Mouse (Mus musculus): Measurements from ENCODE around the gene Slc25a42. TPM values are rescaled to one million over a fixed set of nuclear protein-coding genes. Genes with fewer than 3 reads are reported as not detected.

Slc25a42 gene
- polyA plus RNA-seq, 1 experiment from 2014 or later = 2.2 TPM

DNA sequence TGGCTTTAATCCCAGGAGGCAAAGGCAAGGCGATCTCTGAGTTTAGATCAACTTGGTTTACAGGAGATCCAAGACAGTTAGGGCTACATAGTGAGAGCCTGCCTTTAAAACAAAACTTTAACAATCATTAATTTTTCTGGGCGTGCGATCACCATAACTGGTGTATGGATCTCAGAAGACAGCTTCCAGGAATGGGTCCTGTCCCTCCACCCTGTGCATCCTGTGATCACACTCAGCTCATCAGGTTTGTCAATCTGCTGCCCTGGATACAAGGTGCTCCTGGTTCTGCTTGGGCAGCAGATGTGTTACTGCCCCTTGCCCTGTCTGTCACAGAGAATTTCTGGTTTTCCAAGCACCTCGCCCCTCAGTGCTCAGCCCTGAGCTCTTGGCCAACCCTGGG is 52.9 kb downstream of the Slc25a42 start:
- no peak overlapping the region for H3K27ac ChIP-seq (replicated peaks)
- H3K27me3 ChIP-seq (ENCODE audit: low read depth, poor library complexity, severe bottlenecking) = peaks cover 33% of the 10 kb centered on the region
- H3K4me3 ChIP-seq = peak overlapping the region; percentile 59; the same call in 1 of the 2 replicates
- no peaks in the 10 kb centered on the region for H3K9me3 ChIP-seq (replicated peaks)
- H3K36me3 ChIP-seq = no peaks in the 10 kb centered on the region
- H3K4me1 ChIP-seq = peaks cover 25% of the 10 kb centered on the region
- WGBS = 87% methylated on average over 4 of the region's 4 CpGs
- no peak for DNase-seq (ENCODE audit: low spot score)

DNA sequence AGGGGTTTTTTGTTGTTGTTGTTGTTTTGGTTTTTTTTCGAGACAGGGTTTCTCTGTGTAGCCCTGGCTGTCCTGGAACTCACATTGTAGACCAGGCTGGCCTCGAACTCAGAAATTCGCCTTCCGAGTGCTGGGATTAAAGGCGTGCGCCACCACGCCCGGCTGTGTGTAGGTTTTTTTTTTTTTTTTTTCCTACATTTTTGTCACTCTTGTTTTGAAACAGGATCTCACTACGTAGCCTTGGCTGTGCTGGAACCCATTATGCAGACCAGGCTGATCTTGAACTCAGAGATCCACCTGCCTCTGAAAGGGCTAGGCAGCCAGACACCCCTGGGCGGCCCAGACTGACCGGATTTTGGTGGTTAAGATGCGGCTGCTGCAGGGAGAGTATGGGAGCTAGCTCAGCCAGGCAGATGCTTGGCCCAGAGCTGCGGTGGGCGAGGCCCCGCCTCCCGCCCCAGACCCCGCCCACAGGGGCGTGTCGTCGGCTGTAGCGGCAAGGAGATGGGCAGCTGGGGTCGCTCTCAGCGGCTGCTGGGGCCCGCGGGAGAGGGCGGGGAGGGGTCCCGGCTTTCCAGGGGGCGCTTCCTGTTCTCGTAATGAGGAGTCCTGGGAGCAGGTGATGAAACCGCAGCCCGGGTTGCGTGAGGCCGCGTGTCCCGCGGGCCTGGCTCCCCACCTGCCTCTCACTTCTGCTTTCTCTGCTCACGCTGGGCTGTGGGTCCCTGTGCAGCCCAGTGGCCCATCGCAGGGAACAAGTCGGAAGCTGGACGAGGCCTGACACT is 53.8 kb downstream of the Slc25a42 start:
- H3K27ac ChIP-seq (replicated peaks) = peak overlapping the region; percentile 75
- H3K4me3 ChIP-seq = peak overlapping the region; percentile 59

DNA sequence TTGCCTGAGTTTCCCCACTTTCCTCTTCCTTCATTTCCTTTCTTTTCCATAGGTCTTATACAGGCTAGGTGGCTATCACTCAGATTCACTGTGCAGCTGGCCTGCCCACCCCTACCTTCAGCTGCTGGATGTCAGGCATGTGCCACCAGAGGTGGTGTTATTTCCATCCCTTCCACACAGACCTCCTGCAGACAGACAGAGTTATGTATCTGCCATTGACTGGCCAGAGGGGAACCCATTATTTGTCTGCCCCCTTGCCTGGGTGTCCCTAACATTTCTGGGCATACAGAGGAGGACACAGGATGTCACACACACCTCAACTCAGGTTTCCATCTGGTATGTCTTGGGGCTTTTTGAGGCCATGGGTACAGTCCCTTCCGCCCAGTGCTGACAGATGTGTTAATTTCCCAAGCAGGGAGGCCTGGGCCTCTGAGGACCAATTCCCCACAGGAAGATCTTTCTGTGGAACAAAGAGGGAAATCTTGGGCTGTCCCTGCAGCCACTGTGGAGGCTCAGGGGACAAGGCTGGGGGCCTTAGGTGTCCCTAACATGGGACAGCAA is 54.8 kb downstream of the Slc25a42 start:
- Histone ChIP-seq H3K4me1 (peaks cover 31% of the 10 kb centered on the region), H3K27me3 (ENCODE audit: low read depth, poor library complexity, severe bottlenecking) (peaks cover 36% of the 10 kb centered on the region), H3K36me3 (no peaks in the 10 kb centered on the region), H3K27ac (replicated peaks) (no peak overlapping the region), H3K9me3 (replicated peaks) (no peaks in the 10 kb centered on the region), H3K4me3 (no peak overlapping the region)
- WGBS = 88% methylated on average over 1 of the region's 1 CpGs
- DNase-seq (ENCODE audit: low spot score) = no peak

More for the DNA sequence above, 53.8 kb downstream of the Slc25a42 start:
- peaks cover 30% of the 10 kb centered on the region for H3K27me3 ChIP-seq (ENCODE audit: low read depth, poor library complexity, severe bottlenecking)
- 12% methylated on average over 40 of the region's 40 CpGs for WGBS
- no peaks in the 10 kb centered on the region for H3K36me3 ChIP-seq
- no peaks in the 10 kb centered on the region for H3K9me3 ChIP-seq (replicated peaks)
- H3K4me1 ChIP-seq = peaks cover 25% of the 10 kb centered on the region
- DNase-seq (ENCODE audit: low spot score) = peak; percentile 88

DNA sequence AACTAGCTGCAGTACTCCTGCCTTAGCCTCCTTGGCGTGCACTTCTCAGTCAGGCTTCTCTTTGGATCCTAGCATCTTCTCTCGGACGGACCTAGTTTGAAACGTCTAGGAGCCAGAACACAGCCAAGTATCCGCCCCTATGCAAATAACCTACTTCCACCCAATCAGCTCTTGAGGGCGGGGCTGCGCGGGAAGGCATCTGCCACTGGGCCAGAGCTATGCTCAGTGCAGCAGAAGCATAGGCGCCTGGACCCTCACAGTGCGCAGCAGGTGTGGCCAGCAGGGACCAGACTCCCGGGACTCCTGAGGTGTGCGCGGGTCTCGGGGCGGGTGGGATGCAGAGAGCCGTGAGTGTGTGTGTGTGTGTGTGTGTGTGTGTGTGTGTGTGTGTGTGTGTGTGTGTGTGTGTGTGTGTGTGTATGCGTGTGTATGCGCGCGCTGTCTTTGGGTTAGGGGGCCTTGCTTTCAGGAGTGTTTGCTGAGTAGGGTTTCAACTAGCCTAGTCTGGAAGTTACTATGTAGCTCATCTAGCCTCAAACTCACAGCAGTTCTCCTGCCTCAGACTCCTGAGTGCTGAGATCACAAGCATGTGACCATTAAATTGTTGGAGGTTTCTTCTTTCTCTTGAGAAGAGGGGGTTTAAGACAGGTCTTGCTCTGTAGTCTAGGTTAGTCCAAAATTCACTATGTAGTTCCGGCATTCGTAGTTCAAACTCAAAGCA is 59.4 kb downstream of the Slc25a42 start:
- no peaks in the 10 kb centered on the region for H3K36me3 ChIP-seq
- peak; percentile 80 for DNase-seq (ENCODE audit: low spot score)
- H3K9me3 ChIP-seq (replicated peaks) = no peaks in the 10 kb centered on the region
- H3K4me1 ChIP-seq = peaks cover 12% of the 10 kb centered on the region
- peaks cover 46% of the 10 kb centered on the region for H3K27me3 ChIP-seq (ENCODE audit: low read depth, poor library complexity, severe bottlenecking)
- 14% methylated on average over 22 of the region's 22 CpGs for WGBS
- peak overlapping the region; percentile 43 for H3K4me3 ChIP-seq
- H3K27ac ChIP-seq (replicated peaks) = no peak overlapping the region

DNA sequence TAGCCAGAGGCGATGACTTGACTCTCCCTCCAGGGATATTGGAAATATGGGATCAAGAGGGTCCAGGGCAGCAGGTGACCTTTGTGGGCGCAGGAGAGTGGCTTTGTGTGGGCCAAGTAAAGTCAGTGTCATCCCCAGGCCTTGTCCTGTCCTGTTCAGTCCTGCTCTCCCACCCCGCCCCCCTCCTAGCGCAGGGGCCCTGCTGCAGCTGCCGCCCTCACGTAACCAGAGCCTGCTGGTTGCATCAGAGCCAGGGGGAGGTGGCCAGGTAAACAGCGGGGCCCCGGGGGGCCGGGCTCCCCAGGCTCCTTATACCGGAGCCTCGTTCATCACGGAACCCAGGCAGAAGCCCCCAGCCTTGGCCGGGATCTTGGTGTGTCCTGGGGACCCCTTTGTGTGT is 61.9 kb downstream of the Slc25a42 start:
- H3K27ac ChIP-seq (replicated peaks) = no peak overlapping the region
- DNase-seq (ENCODE audit: low spot score) = no peak
- H3K27me3 ChIP-seq (ENCODE audit: low read depth, poor library complexity, severe bottlenecking) = peaks cover 32% of the 10 kb centered on the region
- H3K4me3 ChIP-seq = no peak overlapping the region
- H3K9me3 ChIP-seq (replicated peaks) = no peaks in the 10 kb centered on the region
- peaks cover 12% of the 10 kb centered on the region for H3K4me1 ChIP-seq
- 18% methylated on average over 13 of the region's 13 CpGs for WGBS
- H3K36me3 ChIP-seq = peaks cover 23% of the 10 kb centered on the region

DNA sequence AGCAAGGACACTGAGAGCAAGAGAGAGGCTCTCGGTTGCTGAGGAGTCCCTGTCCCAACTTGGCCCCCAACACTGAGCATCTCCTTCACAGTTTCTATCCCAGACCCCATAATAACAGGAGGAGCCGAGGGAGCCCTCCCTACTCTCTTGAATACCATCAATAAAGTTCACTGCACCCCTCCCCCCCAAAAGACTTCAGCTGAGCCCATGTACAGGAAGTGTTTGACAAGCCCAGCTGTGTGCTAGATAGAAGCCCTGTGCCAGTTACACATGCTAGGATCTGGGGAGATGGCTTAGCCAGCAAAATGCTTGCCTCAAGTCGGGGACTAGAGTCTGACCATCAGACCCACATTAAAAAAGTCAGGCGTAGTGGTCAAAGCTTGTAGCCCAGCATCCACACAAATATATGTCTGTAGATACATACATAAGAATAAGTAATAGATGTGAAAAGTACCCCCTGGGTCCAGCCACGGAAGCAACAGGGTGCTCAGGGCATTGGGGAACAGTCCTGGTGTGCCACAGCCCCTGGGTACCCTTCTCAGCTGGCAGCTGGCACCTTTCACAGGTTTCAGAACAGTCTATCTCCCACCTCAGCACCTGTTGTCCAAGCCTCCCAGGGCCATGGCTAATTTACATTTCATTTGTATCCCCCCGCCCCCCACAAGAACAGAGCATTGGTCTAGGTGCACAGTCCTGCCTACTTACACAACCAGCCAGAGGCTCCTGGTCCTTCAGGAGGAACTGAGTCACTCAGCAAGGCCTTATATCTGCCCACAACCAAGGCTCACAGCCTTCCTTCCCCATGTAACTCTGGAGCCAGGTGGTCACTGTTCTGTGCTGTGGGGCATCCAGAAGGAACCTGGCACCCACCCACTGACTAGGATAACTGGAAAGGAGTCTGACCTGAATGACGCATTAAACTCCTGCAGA is 64.2 kb downstream of the Slc25a42 start:
- Histone ChIP-seq H3K27me3 (ENCODE audit: low read depth, poor library complexity, severe bottlenecking) (peaks cover 23% of the 10 kb centered on the region), H3K27ac (replicated peaks) (no peak overlapping the region), H3K4me3 (no peak overlapping the region), H3K36me3 (peaks cover 45% of the 10 kb centered on the region), H3K4me1 (peaks cover 11% of the 10 kb centered on the region), H3K9me3 (replicated peaks) (no peaks in the 10 kb centered on the region)
- DNase-seq (ENCODE audit: low spot score) = no peak
- 87% methylated on average over 7 of the region's 7 CpGs for WGBS

DNA sequence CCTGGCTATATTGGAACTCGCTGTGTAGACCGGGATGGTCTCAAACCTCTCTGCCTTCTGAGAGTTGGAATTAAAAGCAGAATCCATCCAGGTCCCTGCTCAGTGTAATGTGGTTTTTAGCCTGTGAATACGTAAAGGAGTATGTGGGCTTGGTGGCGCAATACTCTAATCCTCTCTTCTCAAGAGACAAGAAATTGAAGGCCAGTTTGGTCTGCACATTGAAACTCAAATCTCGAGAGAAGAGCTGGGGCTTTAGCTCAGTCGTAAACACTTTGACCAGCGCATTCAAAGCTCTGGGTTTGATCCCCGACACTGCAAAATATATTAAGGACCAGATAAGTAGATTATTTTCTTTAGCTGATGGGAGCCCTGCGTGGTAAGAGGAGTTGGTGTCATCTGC is 72.1 kb downstream of the Slc25a42 start:
- no peak for DNase-seq (ENCODE audit: low spot score)
- peaks cover 25% of the 10 kb centered on the region for H3K4me1 ChIP-seq
- H3K9me3 ChIP-seq (replicated peaks) = no peaks in the 10 kb centered on the region
- WGBS = 15% methylated on average over 9 of the region's 9 CpGs
- peak overlapping the region; percentile 62 for H3K4me3 ChIP-seq
- peaks cover 54% of the 10 kb centered on the region for H3K36me3 ChIP-seq
- no peaks in the 10 kb centered on the region for H3K27me3 ChIP-seq (ENCODE audit: low read depth, poor library complexity, severe bottlenecking)
- peak overlapping the region; percentile 80 for H3K27ac ChIP-seq (replicated peaks)

DNA sequence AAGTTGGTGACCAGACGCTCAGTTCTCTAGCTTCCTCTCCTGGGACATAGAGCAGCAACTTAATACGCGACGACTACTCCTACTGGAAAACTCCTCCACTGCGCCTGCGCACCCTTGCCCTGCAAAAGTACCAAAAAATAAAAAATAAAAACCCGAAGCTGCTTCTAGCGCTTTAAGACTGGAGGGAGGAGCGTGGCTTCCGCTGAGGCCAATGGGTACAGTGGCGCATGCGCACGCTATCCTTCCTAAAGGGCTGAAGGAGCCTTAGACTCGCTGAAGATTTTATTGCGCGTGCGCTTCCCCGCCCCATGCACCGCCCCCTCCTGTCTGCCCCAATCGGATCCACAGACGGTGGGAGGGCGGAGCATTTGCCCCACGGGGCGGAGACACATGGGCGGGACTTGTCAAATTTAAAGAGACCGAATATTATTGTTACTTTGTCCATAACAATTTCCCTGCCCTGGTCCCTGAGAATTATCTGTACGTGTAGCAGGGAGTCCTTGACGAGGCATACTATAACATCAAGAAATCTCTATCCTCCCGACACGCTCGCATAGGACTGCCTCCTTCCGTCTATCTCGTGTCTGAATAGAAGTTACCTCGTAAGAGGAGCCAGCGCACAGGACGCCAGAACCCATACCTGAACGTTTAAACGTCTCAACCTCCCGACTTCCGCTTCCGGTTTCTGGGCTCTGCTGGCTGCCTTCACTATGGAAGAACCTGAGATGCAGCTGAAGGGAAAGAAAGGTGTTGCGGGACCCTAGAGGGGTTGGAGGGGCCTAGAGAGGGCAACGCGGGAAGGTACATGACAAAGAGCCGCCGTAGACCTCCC is 72.9 kb downstream of the Slc25a42 start, which contains the start of the genes Rfxank, Borcs8 and Mef2b:
Rfxank (minus strand) TSS at position 129 of the 832 bp plus-strand sequence.
Borcs8 (plus strand) TSS at position 474 of the 832 bp plus-strand sequence.
Mef2b (plus strand) TSS at position 686 of the 832 bp plus-strand sequence.
- peak; percentile 99 for DNase-seq (ENCODE audit: low spot score)
- no peaks in the 10 kb centered on the region for H3K27me3 ChIP-seq (ENCODE audit: low read depth, poor library complexity, severe bottlenecking)
- H3K27ac ChIP-seq (replicated peaks) = peak within 1 kb of the TSS; percentile 80
- peaks cover 54% of the 10 kb centered on the region for H3K36me3 ChIP-seq
- peaks cover 25% of the 10 kb centered on the region for H3K4me1 ChIP-seq
- peak within 1 kb of the TSS; percentile 62 for H3K4me3 ChIP-seq
- WGBS = under 1% methylated on average over 46 of the region's 46 CpGs
- H3K9me3 ChIP-seq (replicated peaks) = no peaks in the 10 kb centered on the region

DNA sequence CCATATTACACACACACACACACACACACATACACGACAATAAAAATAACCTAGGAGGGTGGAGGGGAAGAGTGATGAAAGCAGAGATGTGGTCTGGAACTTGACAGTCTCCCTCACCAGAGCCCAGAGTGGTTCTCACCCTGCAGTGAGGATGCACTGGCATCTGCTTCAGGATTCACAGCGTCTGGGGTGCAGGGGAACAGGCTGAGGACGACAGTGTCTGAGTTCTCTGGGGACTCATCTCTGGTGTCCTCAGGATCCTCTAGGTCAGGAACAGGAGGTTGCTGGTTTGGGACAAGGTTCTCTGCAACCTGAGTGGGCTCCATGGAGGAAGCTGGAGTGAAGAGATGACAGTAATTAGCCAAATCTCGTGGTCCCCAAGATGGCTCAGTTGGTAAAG is 74.2 kb downstream of the Slc25a42 start:
- Histone ChIP-seq H3K27ac (replicated peaks) (no peak overlapping the region), H3K4me3 (peak overlapping the region; percentile 62), H3K9me3 (replicated peaks) (no peaks in the 10 kb centered on the region), H3K4me1 (peaks cover 25% of the 10 kb centered on the region), H3K27me3 (ENCODE audit: low read depth, poor library complexity, severe bottlenecking) (no peaks in the 10 kb centered on the region), H3K36me3 (peaks cover 54% of the 10 kb centered on the region)
- no peak for DNase-seq (ENCODE audit: low spot score)
- WGBS = 85% methylated on average over 4 of the region's 4 CpGs

DNA sequence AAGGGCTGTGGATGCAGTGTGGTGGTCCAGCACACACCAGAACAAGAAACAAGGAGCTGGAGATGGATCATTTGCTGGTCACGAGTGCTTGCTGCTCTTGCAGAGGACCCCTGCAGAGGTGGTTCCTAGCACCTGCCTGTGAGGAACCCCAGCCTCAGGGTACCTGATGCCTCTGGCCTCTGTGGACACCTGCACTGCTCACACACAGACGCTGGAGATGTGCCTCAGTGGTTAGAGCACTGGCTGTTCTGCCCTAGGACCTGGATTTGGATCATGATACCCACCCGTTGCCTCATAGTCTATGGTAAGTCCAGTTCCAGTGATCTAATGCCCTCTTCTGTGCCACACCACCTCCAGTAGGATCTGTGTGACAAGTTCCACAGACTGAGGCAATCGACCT is 75.5 kb downstream of the Slc25a42 start:
- no peak for DNase-seq (ENCODE audit: low spot score)
- Histone ChIP-seq H3K4me1 (peaks cover 33% of the 10 kb centered on the region), H3K4me3 (no peak overlapping the region), H3K27ac (replicated peaks) (no peak overlapping the region), H3K9me3 (replicated peaks) (no peaks in the 10 kb centered on the region), H3K36me3 (peaks cover 50% of the 10 kb centered on the region), H3K27me3 (ENCODE audit: low read depth, poor library complexity, severe bottlenecking) (no peaks in the 10 kb centered on the region)
- 83% methylated on average over 4 of the region's 4 CpGs for WGBS

DNA sequence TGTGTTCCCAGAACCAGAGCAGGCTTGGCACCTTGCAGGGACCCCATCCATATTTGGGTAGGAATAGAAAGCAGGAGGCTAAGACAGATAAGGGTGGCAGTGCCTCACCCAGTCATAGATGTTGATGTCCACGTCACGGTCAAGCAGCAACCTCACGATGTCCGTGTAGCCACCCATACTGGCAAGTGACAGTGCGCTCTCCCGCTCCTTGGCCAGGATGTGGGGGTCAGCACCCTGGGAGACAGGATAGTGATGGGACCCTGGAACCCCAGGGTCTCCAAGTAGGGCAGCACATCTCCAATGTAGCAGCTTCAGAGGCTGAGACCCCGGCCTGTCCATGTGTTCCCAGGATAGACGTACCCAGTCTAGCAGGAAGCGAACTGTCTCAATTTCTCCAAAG is 77.2 kb downstream of the Slc25a42 start:
- peaks cover 31% of the 10 kb centered on the region for H3K4me1 ChIP-seq
- H3K9me3 ChIP-seq (replicated peaks) = no peaks in the 10 kb centered on the region
- no peak overlapping the region for H3K27ac ChIP-seq (replicated peaks)
- WGBS = 94% methylated on average over 9 of the region's 9 CpGs
- no peak overlapping the region for H3K4me3 ChIP-seq
- no peaks in the 10 kb centered on the region for H3K27me3 ChIP-seq (ENCODE audit: low read depth, poor library complexity, severe bottlenecking)
- DNase-seq (ENCODE audit: low spot score) = no peak
- H3K36me3 ChIP-seq = peaks cover 50% of the 10 kb centered on the region

All from midbrain, embryonic 10.5 days (tissue).